Mouse (Mus musculus) c-Kit-positive CD71-positive TER-119-negative erythroid progenitor cells, embryonic 14.5 days (primary cell): Measurements from ENCODE around the gene Olfr1215.
"Not testable (repeated sequence)": the region's sequence is repeated elsewhere in the genome, so short reads cannot be mapped to it uniquely, and the experiment has no call there.

Experiments used
- DNase-seq: peaks from one replicate; pipeline ENCODE4 v3.0.0-alpha.2; 2013; ENCODE audit warnings: low read depth

Olfr1215 gene

GRCm38 (mm10) chr2:89006873-89007272 is at the start of gene Olfr1215:
TSS of gene Olfr1215 (minus strand) at chr2:89006973.
- no peak for DNase-seq

- no peak for DNase-seq
Measured at GRCm38 (mm10) chr2:89031965-89032364, 25.2 kb upstream of the Olfr1215 start, which contains the start of gene Olfr1217. TSS of gene Olfr1217 (minus strand) at chr2:89032065.

GRCm38 (mm10) chr2:89021436-89021835 is 14.7 kb upstream of the Olfr1215 start:
- DNase-seq: not testable (repeated sequence)

- DNase-seq: no peak
Measured at GRCm38 (mm10) chr2:89018240-89018639, 11.5 kb upstream of the Olfr1215 start, which contains the start of gene Olfr1216. TSS of gene Olfr1216 (minus strand) at chr2:89018340.

- no peak for DNase-seq
Measured at GRCm38 (mm10) chr2:88992553-88992952, 14.2 kb downstream of the Olfr1215 start, which contains the start of gene Olfr1214. TSS of gene Olfr1214 (minus strand) at chr2:88992653.

- no peak for DNase-seq
Measured at GRCm38 (mm10) chr2:88980181-88980580, 26.6 kb downstream of the Olfr1215 start, which contains the start of gene Gm13762. TSS of gene Gm13762 (minus strand) at chr2:88980281.

GRCm38 (mm10) chr2:88953669-88954068 is 53.1 kb downstream of the Olfr1215 start, which contains the start of gene Olfr1212:
TSS of gene Olfr1212 (plus strand) at chr2:88953969.
- DNase-seq: no peak
